Mouse (Mus musculus): Measurements from ENCODE around the gene Shf. TPM values are rescaled to one million over a fixed set of nuclear protein-coding genes. Genes with fewer than 3 reads are reported as not detected.

Shf gene
- total and polyA plus RNA-seq, 3 experiments = 1.2 to 2.7 (median 2.0) TPM

DNA sequence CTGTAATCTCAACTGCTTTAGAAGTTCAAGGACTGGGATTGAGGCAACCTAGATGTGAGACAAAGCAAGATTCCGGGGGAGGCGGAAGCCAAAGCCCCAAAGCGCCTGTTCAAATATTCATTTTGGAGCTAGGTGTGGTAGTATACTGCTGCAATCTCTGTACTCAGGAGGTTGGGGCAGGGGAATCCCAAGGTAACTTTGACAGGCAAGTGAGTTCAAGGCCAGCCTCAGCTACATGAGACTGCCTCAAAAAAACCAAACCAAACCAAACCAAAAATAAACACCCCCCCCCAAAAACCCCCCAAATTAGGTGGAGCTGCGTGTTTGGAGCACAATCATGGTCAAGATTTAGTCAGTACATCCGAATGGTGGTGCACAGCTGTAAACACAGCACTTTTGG, 5.0 kb upstream of the Shf start:
- H3K4me1 ChIP-seq (ENCODE audit: control insufficient read depth in 1 of 2, insufficient read depth in 2 of 2) = peaks cover 11 to 26% of the 10 kb centered on the region in 2 experiments

DNA sequence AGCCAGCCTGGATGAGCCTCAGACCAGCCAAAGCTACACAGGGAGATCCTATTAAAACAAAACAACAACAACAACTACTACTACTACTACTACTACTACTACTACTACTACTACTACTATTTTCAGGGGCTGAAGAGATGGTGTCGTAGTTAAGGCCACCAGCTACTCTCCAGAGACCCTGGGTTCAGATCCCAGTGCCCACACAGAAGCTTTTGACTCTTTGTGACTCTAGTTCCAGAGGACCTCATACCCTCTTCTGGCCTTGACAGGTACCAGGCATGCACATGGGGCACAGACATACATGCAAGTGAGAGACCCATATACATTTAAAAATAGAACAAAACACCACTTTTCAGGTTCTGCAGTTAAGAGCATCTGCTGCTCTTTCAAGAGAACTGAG, 3.6 kb upstream of the Shf start:
- peaks cover 9% of the 10 kb centered on the region for H3K27me3 ChIP-seq (replicated peaks)
- H3K27ac ChIP-seq (ENCODE audit: insufficient read depth, low read depth) = no peak overlapping the region
- H3K4me2 ChIP-seq (ENCODE audit: insufficient read depth, low read depth, poor library complexity, severe bottlenecking) = no peak overlapping the region
- TF ChIP-seq POLR2A (IDR thresholded peaks at IDR 0.05; ENCODE audit: low read depth, low read length) = no peak
- TF ChIP-seq MYC (IDR thresholded peaks at IDR 0.05; ENCODE audit: low read depth, low read length) = no peak
- TF ChIP-seq ZNF384 (IDR thresholded peaks at IDR 0.05; ENCODE audit: low read depth, low read length) = no peak
- TF ChIP-seq JUN (IDR thresholded peaks at IDR 0.05; ENCODE audit: insufficient read depth, low read depth, low read length) = no peak
- no peak for TF ChIP-seq PAX5 (IDR thresholded peaks at IDR 0.05; ENCODE audit: low read length)
- TF ChIP-seq GABPA (IDR thresholded peaks at IDR 0.05; ENCODE audit: insufficient replicate concordance, low read depth, low read length) = no peak
- TF ChIP-seq NELFE (IDR thresholded peaks at IDR 0.05; ENCODE audit: low read depth, low read length) = no peak
- TF ChIP-seq ETS1 (conservative IDR thresholded peaks at IDR 0.05; ENCODE audit: low read depth, low read length) = no peak
- no peak for TF ChIP-seq POLR2AphosphoS2 (IDR thresholded peaks at IDR 0.05; ENCODE audit: low read depth, low read length)
- TF ChIP-seq KAT2A (IDR thresholded peaks at IDR 0.05; ENCODE audit: insufficient replicate concordance, low read length) = no peak
- TF ChIP-seq RAD21 (IDR thresholded peaks at IDR 0.05; ENCODE audit: low read depth, low read length) = no peak
- TF ChIP-seq MEF2A (IDR thresholded peaks at IDR 0.05; ENCODE audit: borderline replicate concordance, low read depth, low read length) = no peak
- TF ChIP-seq USF1 (IDR thresholded peaks at IDR 0.05; ENCODE audit: low read depth, low read length) = no peak
- TF ChIP-seq ELF1 (IDR thresholded peaks at IDR 0.05; ENCODE audit: low read depth, low read length) = no peak
- no peak for TF ChIP-seq JUND (conservative IDR thresholded peaks at IDR 0.05; ENCODE audit: low read depth, low read length)
- TF ChIP-seq EP300 (IDR thresholded peaks at IDR 0.05; ENCODE audit: low read length) = no peak
- no peak for TF ChIP-seq USF2 (conservative IDR thresholded peaks at IDR 0.05; ENCODE audit: low read depth, low read length)
- H3K9ac ChIP-seq (ENCODE audit: insufficient read depth, low read depth) = no peak overlapping the region
- H3K4me3 ChIP-seq (replicated peaks in 1 of 3; ENCODE audit: low read depth in 2 of 3, low read length in 2 of 3, poor library complexity in 1 of 3) = no peak overlapping the region
- no peaks in the 10 kb centered on the region for H3K36me3 ChIP-seq (replicated peaks in 1 of 2; ENCODE audit: control insufficient read depth in 1 of 2, insufficient read depth in 1 of 2, low read length in 1 of 2)
- dilution Hi-C loops (cut with MboI; ENCODE audit: extremely low pct_ligation_motif_present, extremely low pct_unique_long_range_greater_than_20kb, low sequenced_read_pairs) = no loop called here
- H3K4me1 ChIP-seq (ENCODE audit: control insufficient read depth in 1 of 2, insufficient read depth in 2 of 2) = peaks cover 8 to 27% of the 10 kb centered on the region in 2 experiments
- in situ Hi-C loops (cut with MboI; ENCODE audit: low pct_ligation_motif_present, low pct_unique_long_range_greater_than_20kb, low sequenced_read_pairs) = no loop called here
- H3K79me2 ChIP-seq (replicated peaks; ENCODE audit: control insufficient read depth, extremely low read depth, insufficient read depth, poor library complexity, severe bottlenecking) = no peaks in the 10 kb centered on the region
- no peak for DNase-seq (ENCODE audit: extremely low read depth)
- no peaks in the 10 kb centered on the region for H3K9me3 ChIP-seq (replicated peaks; ENCODE audit: low read length)

More for the DNA sequence above, 5.0 kb upstream of the Shf start:
- dilution Hi-C loops (cut with MboI; ENCODE audit: extremely low pct_ligation_motif_present, extremely low pct_unique_long_range_greater_than_20kb, low sequenced_read_pairs) (no loop called here), in situ Hi-C loops (cut with MboI; ENCODE audit: low pct_ligation_motif_present, low pct_unique_long_range_greater_than_20kb, low sequenced_read_pairs) (no loop called here)
- H3K4me2 ChIP-seq (ENCODE audit: insufficient read depth, low read depth, poor library complexity, severe bottlenecking) = 0 out of 2 replicates have a peak overlapping the region, but pooled peaks have one; percentile 27
- H3K9ac ChIP-seq (ENCODE audit: insufficient read depth, low read depth) = no peak overlapping the region
- no peaks in the 10 kb centered on the region for H3K9me3 ChIP-seq (replicated peaks; ENCODE audit: low read length)
- no peaks in the 10 kb centered on the region for H3K79me2 ChIP-seq (replicated peaks; ENCODE audit: control insufficient read depth, extremely low read depth, insufficient read depth, poor library complexity, severe bottlenecking)
- no peak overlapping the region for H3K4me3 ChIP-seq (replicated peaks in 1 of 3; ENCODE audit: low read depth in 2 of 3, low read length in 2 of 3, poor library complexity in 1 of 3)
- peak; percentile 52 for DNase-seq (ENCODE audit: extremely low read depth)
- peaks cover 2% of the 10 kb centered on the region for H3K27me3 ChIP-seq (replicated peaks)
- no peaks in the 10 kb centered on the region for H3K36me3 ChIP-seq (replicated peaks in 1 of 2; ENCODE audit: control insufficient read depth in 1 of 2, insufficient read depth in 1 of 2, low read length in 1 of 2)
- H3K27ac ChIP-seq (ENCODE audit: insufficient read depth, low read depth) = no peak overlapping the region
- TF ChIP-seq POLR2AphosphoS2 (IDR thresholded peaks at IDR 0.05; ENCODE audit: low read depth, low read length) (no peak), MEF2A (IDR thresholded peaks at IDR 0.05; ENCODE audit: borderline replicate concordance, low read depth, low read length) (peak; percentile 49; the same call in 1 of the 2 replicates)

Data from CH12.LX (cell line).